Mouse (Mus musculus) liver, adult (tissue): ENCODE data around the gene Lamb3.

Experiments
- GATA4 ChIP-seq: IDR thresholded peaks from 2 replicates; pipeline ENCODE4 v1.6.1; 2014; ENCODE audit warnings: mild to moderate bottlenecking, low read length; ENCODE audit not compliant: insufficient replicate concordance

Gene Lamb3

DNA sequence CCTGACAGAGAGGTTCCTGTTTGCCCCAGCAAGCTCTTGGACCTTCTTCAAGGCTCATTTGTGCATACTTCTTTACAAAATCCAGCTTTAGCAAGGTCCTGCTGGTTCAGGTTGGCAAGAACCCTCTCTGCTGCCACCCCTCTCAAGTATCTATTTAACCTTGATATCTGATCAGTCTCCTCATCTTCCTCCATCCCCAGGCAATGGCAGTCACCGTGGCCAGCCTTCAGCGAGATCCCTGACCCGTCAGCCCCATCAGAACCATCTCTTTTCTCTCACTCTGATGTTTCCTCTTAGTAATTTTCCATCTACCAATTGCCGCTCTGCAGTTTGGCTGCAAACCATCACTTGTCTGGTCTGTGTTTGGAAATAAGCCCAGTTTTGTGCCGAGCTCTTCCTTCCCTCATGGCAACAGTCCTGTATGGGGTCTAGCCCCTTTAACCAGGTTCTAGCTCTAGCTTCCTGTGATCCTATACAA is 49.2 kb downstream of the Lamb3 start:
- no peak for TF ChIP-seq GATA4

DNA sequence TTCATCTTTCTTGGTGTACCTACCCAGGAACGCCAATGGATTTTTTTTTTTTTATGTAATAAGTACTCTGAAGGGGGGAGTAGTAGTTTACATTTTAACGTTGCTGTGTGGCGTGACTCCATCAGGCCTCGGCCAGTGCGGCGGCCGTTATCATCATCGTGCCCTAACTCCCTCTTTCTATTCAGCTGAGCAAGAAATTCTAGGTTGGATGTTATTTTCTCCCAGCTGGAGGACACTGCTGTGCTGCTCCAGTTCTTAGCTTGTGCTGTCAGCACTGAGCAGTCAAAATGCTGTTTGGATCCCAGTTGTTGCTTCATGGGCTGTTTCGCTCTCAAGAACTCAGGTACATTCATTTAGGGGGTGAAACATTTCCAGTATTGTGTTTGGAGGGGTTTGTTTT is 52.1 kb downstream of the Lamb3 start:
- TF ChIP-seq GATA4 = no peak

DNA sequence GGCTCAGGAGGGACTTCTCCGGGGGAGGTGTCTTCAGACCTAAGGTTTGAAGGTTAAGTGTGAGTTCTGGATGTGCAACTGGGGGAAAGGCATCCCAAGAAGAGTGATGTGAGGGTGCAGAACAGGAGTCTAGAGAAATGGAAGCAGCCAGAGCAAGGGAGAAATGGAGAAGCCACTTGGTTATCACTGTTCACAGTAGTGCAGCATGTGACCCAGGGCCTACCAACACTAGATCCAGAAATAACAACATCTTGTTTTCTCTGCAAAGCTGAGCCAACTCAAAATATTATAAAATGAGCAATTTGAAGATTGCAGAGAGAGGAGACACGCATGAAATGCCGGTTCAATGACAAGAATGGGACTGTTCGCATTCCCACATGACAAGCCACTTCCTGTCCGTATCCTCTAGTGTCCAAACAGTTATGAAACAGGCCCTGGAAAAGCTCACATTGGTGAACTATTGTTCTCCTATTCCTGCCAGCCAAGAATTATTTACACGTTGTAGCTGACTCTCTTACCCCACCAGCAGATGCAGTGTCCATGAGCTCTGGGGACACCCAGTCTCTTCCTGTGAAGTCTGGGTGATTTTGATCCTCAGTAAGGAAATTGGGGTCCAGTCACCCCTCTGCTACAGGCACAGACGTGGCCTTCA is 54.5 kb downstream of the Lamb3 start:
- no peak for TF ChIP-seq GATA4

DNA sequence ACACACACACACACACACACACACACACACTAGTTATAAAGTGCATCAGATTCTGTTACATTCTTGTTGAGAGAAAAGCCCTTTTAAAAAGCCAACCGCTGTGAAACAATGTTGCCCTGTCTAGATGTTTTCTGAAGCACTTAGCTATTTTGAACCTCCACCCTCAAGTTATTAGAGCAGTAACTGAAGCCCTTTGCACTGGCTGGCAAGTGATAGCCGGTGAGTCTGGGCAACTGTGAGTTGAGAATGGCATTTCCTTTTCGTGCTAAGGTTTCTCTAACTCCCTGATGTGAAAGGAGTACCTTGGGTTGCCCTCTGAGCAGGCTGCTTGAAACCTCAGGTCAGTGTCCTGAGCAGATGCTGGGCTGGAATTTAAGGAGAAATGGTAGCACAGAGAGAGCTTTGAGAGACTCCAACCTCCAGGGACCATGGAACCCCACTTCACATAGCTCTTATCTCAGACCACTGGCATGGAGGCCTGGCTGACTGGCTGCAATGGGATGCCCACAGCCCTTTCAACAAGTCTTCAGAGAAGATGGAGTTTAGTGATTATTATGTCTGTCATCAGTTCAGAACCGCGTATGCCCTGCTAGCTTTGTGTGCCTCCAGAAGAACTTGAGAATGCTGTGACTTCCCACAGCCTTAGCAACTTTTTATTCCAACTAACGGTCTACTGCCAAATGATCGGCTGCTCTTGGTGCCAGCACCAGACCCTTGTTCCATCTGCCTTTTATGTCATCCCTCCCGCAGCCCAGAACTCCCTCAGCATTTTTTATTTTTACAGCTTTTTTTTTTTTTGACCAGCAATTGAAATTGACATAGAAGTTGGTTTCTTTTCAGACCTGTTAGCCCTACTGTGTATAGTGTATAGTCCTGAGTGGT is 55.8 kb downstream of the Lamb3 start:
- no peak for TF ChIP-seq GATA4

DNA sequence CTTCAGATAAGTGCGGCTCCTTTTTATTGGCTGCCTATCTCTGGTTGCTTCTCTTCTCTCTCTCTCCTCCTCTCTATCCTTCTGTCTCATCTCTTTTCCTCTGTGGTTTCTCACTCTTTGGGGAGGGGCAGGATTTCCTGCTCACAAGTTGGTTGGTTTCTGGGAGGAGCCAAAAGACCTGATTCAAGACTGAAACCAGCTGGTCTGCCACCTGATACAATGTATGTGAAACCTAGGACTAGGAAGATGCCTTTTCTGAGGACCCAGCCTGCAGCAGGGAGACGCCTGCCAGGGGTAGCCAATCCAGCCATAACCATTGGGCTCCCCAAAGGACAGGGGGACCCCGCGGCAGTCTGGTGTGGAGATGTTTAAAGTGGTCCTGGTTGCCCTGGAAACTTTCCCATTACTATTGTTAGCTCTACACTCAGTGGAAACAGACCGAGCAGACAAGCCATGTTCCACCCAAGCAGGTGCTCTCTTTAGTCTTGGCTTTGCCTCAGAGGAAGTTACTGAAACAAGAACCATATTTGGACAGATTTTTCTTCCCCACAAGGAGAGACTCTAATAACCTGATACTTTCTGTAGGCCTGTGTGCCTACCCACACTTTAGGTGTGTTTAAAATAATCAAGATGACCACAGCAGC is 56.6 kb downstream of the Lamb3 start, which contains the start of gene Hsd11b1:
TSS of gene Hsd11b1 (minus strand) at position 121 of the 644 bp plus-strand sequence.
- TF ChIP-seq GATA4 = no peak

DNA sequence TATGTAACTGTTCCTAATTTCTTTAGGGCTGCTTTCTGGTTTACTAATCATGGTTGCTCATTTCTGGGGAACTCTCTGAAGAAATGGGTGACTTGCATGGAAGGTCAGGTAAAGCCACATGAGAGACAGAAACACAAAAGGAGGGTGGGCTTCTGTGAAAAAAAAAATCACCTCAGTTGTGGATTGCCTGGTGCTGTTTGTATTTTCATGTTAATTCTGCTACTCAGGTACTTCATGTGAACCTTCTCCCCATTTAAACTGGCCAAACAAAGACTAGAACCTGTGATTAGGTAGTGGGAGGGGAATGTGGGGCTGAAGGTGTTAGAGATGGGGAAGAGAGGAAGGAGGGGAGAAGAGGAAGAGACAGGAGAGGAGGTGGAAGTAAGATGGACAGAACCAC is 58.2 kb downstream of the Lamb3 start:
- no peak for TF ChIP-seq GATA4

DNA sequence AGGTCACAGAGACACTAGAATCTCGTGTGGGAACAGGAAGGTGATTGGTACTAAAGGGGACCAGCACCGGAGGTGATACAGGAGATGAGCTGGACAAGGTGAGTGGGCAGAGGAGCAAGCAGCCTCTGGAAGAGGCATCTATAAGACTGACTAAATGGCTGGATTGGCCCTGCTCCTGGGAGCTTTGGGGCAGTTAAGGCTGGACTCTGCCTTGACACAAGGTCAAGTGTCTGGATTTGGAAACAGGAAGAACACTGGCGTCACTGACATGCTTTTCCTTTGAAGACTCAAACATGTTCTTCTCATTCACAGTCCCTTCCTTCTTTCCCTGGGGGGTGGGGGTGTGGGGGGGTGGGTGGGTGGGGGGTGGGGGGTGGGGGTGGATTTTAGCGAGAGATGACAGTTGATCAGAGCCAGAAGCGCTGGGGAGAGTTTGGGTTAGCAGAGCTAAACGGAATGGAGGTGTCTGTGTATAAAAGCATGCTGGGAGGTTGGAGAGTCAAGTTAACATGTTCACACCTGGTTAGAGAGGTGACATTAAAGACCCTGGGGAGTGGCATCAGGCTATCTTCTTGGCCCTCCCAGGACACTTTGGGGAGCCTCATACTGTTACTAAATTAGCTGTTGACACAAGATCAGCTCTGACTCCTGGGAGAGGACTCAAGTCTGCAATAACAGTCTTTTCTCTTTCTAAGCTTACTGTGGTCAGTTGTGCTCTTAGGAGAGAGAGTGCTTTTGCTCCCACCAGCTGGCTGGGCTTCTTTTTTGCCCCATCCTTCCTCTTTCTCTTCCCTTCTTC is 63.7 kb downstream of the Lamb3 start:
- no peak for TF ChIP-seq GATA4

DNA sequence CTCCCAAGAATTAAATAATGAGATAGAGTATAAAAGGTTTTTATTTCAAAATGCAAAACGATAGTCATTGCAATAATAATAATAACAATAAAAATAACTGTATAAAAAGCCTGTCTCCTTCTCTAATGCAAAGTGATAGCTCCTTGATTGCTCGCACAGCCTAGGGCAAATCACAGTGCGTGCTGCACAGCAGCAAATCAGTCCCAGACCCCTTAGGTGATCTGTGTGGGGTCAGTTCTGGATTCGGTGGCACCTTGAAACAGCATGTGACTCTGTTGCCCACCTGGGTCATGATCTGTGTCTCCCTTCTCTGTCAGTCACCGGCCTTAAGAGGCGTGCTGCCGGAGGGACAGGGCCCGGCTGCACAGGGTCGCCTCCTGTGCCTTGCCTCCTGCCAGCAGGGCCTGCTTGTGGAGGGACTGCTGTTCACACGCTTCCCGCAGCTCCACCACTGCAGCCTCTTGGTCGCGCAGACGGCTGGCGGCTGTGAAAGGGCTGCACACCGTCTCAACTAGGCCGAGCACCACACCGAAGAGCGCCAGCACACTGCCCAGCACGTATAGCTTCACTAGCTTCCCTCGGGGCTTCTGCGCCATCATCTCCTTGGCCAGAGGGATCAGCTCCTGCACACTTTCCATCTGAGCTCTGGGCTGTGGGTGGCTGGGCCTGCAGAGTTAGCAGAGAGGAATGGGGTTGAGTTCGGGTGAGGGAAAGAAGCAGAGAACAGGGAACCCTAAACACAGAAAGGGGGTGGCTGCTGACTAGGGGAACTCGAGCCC is 64.8 kb downstream of the Lamb3 start:
- no peak for TF ChIP-seq GATA4

DNA sequence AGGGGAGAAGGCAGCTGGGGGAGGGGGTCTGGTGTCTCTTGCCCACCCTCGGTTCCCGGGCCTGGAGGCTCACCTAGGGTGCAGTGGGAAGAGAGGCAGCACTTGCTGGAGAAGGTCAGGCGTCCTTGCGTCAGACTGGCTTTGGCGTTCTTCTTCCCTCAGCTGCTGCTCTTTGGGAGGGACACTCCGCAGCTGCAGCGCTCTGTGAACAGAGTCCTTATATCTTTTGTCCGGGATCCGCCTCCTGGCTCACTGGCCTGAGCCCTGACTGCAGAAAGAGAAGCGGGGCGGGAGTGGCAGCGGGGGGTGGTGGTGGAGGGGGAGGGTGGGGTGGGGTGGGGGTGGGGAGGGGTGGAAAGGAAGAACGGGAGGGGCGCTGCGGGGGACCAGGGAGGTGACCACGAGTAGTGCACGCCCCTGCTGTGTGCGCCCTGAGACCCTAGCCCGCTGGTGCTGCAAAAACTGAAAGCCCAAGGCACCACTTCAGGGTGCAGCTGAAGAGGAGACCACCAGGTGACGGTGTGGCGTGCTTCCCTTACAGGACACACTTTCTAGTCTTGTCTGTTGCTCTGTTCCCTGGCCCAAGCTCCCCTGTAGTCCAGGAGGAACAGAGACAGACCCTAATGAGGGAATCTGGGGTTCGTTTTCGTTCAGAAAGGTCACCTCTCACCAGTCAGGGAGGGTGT is 65.6 kb downstream of the Lamb3 start, which contains the start of gene G0s2:
TSS of gene G0s2 (minus strand) at position 302 of the 686 bp plus-strand sequence.
- no peak for TF ChIP-seq GATA4

DNA sequence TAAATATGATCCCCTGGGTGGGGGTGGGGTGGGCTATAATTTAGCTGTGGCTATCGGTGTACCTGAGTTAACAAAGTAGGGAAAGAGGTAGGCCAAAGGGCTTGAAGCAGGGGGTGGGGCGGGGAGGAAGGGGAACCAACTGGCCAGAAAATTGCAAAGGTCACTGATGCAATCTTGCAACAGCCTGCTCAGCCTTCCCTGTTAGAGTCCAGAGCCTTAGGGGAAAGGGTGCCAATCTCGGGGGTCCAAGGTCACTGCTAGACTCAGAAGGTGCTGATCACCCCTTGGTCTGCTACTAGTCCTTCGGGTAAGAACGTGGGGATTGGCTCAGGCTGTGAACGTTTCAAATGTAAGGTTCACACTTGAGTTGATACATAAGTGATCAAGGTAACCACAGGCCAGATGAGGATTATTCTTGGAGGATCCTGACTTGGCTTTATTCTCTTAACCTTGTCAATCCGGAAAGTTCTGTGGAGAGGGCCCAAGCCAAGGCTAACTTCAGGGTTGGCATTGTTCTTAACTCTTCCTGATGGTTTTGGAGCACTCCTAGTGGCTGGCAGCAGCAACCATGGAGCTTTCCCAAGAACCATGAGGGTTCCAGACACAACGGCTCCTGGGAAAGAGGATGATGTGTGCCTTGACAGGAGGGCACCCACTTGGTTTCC is 67.0 kb downstream of the Lamb3 start:
- no peak for TF ChIP-seq GATA4

DNA sequence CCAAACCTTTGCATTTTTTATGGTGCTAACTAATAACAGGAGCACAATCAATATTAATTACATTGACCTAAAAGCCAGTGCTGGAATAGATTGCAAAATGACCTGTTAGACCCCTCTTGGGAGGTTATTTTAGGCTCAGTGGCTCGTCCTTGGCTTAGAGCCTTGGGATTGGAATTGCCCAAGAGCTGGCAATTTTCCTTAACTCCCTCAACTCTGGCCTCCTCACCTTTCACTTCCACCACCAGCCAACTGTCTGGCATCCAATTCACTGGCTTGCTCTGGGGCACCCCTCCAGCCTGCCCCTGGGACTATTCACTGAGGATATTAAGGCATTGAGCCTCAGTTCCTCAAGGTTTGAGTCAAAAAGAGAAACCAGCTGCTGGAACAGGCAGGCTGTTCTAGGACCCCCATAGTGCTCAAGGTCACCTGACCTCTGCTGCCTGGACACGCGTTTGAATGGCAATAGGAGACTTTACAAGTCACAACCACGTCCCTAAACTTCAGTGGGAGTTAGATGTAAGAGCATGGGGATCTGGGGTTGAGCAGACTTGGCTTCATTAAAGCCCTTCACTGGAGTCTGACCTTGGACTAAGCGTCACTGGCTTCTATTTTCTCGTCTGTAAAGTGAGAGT is 71.0 kb downstream of the Lamb3 start:
- TF ChIP-seq GATA4 = no peak

DNA sequence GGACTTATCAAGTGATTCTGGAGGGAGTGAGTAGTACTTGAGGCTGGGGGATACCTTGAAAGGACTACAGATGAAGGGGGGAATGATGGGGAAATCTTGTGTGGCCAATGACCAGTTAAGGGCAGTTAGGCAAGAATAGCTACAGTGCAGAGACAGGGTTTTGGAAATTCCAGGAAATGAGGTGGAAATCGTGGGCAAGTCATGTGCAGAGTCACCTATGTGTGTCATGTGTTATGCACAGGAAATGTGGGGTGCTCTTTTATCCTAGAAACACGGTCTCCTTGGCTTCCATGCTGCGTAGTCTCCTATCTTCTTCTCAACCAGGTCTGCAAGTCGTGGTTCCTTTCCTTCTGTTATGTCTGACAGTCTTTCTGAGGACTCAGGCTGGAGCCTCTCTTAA is 72.0 kb downstream of the Lamb3 start:
- TF ChIP-seq GATA4 = no peak

DNA sequence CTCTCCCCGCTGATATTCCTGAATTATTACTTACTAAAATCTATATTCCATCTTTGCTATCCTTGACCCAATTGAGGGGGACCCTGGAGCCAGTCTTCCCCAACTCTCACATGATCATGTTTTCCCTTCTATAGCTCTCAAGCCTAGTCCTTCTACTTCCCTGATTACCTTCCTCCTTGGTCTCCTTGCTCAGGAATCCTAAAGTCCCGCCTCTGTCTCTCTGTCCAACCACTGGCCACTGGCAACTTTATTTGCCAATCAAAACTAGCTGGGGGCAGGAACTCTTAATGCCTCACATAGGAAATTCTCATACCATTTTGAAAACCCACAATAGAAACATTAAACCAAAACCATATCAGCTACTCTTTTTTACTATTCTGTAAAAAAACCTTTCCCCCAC is 73.8 kb downstream of the Lamb3 start:
- no peak for TF ChIP-seq GATA4
